Mouse (Mus musculus) cerebellum, adult 9-10 months (tissue): ENCODE data around the gene Mettl9.

Source experiments
- DNase-seq: peaks from one replicate; pipeline ENCODE4 v3.0.0; 2022

Gene Mettl9

DNA sequence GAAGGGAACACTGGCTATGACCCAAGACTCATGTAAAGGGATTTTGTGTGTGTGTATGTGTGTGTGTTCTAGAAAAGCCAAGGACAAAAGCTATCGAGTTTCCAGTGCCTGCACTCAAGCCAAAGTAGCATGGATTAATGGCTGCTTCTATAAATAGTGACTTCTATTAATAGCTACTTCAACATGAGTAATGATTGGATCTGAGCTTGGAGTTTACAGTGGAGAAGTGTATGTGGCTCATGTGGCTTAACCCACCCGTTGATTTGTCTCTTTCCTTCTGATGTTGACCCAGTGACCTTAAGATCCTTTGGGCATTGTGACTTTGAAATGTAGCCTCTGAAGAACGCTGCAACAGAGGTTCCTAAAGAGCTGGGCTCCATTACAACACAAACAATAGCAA lies 77.1 kb downstream of the Mettl9 start:
- DNase-seq, result no peak

DNA sequence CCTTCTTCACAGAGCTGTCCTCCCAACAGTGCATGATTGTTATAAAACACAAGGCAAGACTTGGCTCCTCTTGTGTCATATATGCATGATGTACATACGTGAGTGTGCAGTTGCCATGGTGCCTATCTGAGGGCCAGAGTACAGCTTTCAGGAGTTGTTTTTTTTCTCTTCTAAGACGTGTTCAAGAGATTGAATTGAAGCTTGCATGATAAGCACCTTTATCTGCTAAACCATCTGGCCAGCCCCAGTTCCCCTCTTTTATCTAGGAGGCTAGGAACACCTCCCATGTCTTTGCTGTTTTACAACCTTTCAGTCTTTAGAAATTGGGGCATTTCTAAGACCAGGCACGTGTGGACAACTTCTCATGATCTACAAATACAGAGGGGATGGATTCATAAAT lies 77.5 kb downstream of the Mettl9 start:
- DNase-seq, result no peak

DNA sequence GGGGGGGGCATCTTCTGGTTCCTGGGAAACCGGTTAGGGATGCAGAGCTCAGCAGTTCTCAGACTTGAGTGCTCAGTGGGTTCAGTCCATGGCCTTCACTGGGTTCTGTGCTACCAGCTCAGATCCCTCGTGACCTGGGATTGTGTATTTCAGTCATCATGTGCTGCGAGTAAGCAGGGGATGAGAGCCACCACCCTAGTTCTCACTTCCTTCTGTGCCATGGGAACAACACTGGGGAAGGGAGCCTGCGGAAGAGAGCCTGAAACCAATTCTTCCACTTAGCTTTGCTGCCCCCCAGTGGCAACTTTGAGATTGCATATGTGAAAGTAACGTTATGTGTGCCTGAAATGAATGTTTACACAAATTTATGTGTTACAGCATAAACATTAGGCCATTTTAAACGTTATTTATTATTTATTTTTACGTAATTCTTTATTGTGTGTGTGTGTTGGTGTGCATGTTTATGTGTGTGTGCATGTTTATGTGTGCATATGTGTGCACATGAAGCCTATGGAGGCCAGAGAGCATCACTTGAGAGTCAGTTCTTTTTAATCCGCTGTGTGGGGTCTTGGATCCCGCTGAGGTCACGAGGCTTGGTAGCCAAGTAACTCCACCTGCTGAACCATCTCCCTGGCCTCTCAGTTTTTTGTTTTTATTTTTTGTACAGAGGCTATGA lies 86.0 kb downstream of the Mettl9 start:
- peak; percentile 74 for DNase-seq
